ENCODE assay signal across 26 mouse cellular contexts in genomic region chr8:77520601-77521000, GRCm38 (mm10). TPM values are rescaled to one million over a fixed set of nuclear protein-coding genes. Genes with fewer than 3 reads are reported as not detected.
DNase-seq lines count a peak whose midpoint lies in the region; ATAC-seq and TF ChIP-seq lines count a peak whose summit lies in the region.
"Had no signal": no experiment of that assay in that cellular context is flagged by ENCODE, and none has a peak within 500 bp of the region (broad histone marks: within the 10 kb centered on the region; RNA-seq: fewer than 3 reads in every experiment).

No protein-coding gene starts in this region.

- H3K27ac ChIP-seq in layer of hippocampus, adult 2 months, result no peak overlapping the region
- H3K27ac ChIP-seq in CH12.LX (ENCODE audit: insufficient read depth, low read depth), result no peak overlapping the region
- no peak overlapping the region for H3K27ac ChIP-seq in stomach, postnatal 0 days (replicated peaks)
- no peak overlapping the region for H3K27ac ChIP-seq in gastrocnemius, adult 2 months
- H3K27ac ChIP-seq: embryonic facial prominence, embryonic 13.5 days; embryonic facial prominence, embryonic 15.5 days; forebrain, embryonic 10.5 days; forebrain, embryonic 12.5 days had no signal

- peaks cover 0 to 17% of the 10 kb centered on the region in 2 experiments; a peak in 2 of 4 replicates for H3K4me1 ChIP-seq in CH12.LX (ENCODE audit: control insufficient read depth in 1 of 2, insufficient read depth in 2 of 2)
- H3K4me1 ChIP-seq in stomach, postnatal 0 days (replicated peaks; ENCODE audit: control insufficient read depth, insufficient read depth), result no peaks in the 10 kb centered on the region

- H3K79me2 ChIP-seq in CH12.LX (replicated peaks; ENCODE audit: control insufficient read depth, extremely low read depth, insufficient read depth, poor library complexity, severe bottlenecking), result peaks cover 3% of the 10 kb centered on the region; the same call in 1 of the 2 replicates

- H3K4me3 ChIP-seq in layer of hippocampus, adult 2 months, result no peak overlapping the region
- H3K4me3 ChIP-seq in CH12.LX (replicated peaks in 1 of 3; ENCODE audit: low read depth in 2 of 3, low read length in 2 of 3, poor library complexity in 1 of 3), result no peak overlapping the region
- no peak overlapping the region for H3K4me3 ChIP-seq in stomach, postnatal 0 days (ENCODE audit: low read depth, low read length)
- H3K4me3 ChIP-seq in gastrocnemius, adult 2 months, result no peak overlapping the region
- H3K4me3 ChIP-seq: embryonic facial prominence, embryonic 13.5 days; embryonic facial prominence, embryonic 15.5 days; erythroblast, embryonic 14.5 days; forebrain, embryonic 10.5 days; forebrain, embryonic 12.5 days had no signal

- no peak for TF ChIP-seq POLR2A in CH12.LX (IDR thresholded peaks at IDR 0.05; ENCODE audit: low read depth, low read length)

- no peak for DNase-seq in layer of hippocampus, adult 2 months (ENCODE audit: low spot score in 2 of 2)
- DNase-seq in layer of hippocampus, postnatal 14 days (ENCODE audit: low spot score in 2 of 2), result no peak
- DNase-seq in 416B (ENCODE audit: low read depth) (peak; percentile 34), CH12.LX (ENCODE audit: extremely low read depth) (no peak)
- no peak for DNase-seq in stomach, postnatal 0 days (ENCODE audit: low spot score)
- no peak for DNase-seq in gastrocnemius, adult 2 months
- DNase-seq: adrenal gland, adult 2 months; adrenal gland, postnatal 10 days; adrenal gland, postnatal 25 days; B cell, adult 2 months; cerebellum, adult 11 months; cerebellum, adult 18-20 months; cerebellum, adult 8-10 months; cerebellum, adult 9-11 months; cerebellum, postnatal 14 days; cerebellum, postnatal 36 days; embryo, embryonic 11 days had no signal

- peaks cover 12% of the 10 kb centered on the region for H3K27me3 ChIP-seq in CH12.LX (replicated peaks)
- no peaks in the 10 kb centered on the region for H3K27me3 ChIP-seq in stomach, postnatal 0 days (ENCODE audit: control insufficient read depth, insufficient read depth, low read length)
- H3K27me3 ChIP-seq: embryonic facial prominence, embryonic 13.5 days; embryonic facial prominence, embryonic 15.5 days had no signal

- 91% methylated on average over 4 of the region's 4 CpGs for WGBS in stomach, postnatal 0 days

- H3K9me3 ChIP-seq in CH12.LX (replicated peaks; ENCODE audit: low read length), result no peaks in the 10 kb centered on the region
- H3K9me3 ChIP-seq in stomach, postnatal 0 days (ENCODE audit: control insufficient read depth, low read length), result no peaks in the 10 kb centered on the region
- H3K9me3 ChIP-seq: embryonic facial prominence, embryonic 13.5 days; embryonic facial prominence, embryonic 15.5 days; forebrain, embryonic 10.5 days; forebrain, embryonic 12.5 days; G1E had no signal

- no peak overlapping the region for H3K9ac ChIP-seq in CH12.LX (ENCODE audit: insufficient read depth, low read depth)
- H3K9ac ChIP-seq in stomach, postnatal 0 days (ENCODE audit: low read length), result no peak overlapping the region
- H3K9ac ChIP-seq: embryonic facial prominence, embryonic 13.5 days; embryonic facial prominence, embryonic 15.5 days; forebrain, embryonic 12.5 days had no signal

- dilution Hi-C loops in CH12.LX (cut with MboI; ENCODE audit: extremely low pct_ligation_motif_present, extremely low pct_unique_long_range_greater_than_20kb, low sequenced_read_pairs), result no loop called here

- no peak overlapping the region for H3K4me2 ChIP-seq in CH12.LX (ENCODE audit: insufficient read depth, low read depth, poor library complexity, severe bottlenecking)
- no peak overlapping the region for H3K4me2 ChIP-seq in stomach, postnatal 0 days (replicated peaks; ENCODE audit: low read depth)
- H3K4me2 ChIP-seq: embryonic facial prominence, embryonic 13.5 days; embryonic facial prominence, embryonic 15.5 days; forebrain, embryonic 12.5 days had no signal

- intact Hi-C loops in gastrocnemius, adult 2 months (cut with DNase I), result loop anchor here (5.0 kb wide), 1 partner anchor 93 kb away; no protein-coding TSS in a partner anchor

- peak; percentile 24; the same call in 1 of the 2 replicates for TF ChIP-seq CTCF in layer of hippocampus, adult 2 months (conservative IDR thresholded peaks at IDR 0.05)
- TF ChIP-seq CTCF in CH12.LX (conservative IDR thresholded peaks at IDR 0.05 in 1 of 2, IDR thresholded peaks at IDR 0.05 in 1 of 2; ENCODE audit: low read depth in 2 of 2, low read length in 2 of 2), result 0 out of 4 replicates have a peak, but pooled peaks of 1 of the 2 experiments have one; percentile 6
- TF ChIP-seq CTCF in stomach, postnatal 0 days (IDR thresholded peaks at IDR 0.05; ENCODE audit: low read depth), result 0 out of 2 replicates have a peak, but pooled peaks have one; percentile 3
- no peak for TF ChIP-seq CTCF in gastrocnemius, adult 2 months (IDR thresholded peaks at IDR 0.05)

- no peak for TF ChIP-seq EP300 in CH12.LX (IDR thresholded peaks at IDR 0.05; ENCODE audit: low read length)
- TF ChIP-seq EP300 in stomach, postnatal 0 days (optimal IDR thresholded peaks at IDR 0.05), result no peak

- in situ Hi-C loops in CH12.LX (cut with MboI; ENCODE audit: low pct_ligation_motif_present, low pct_unique_long_range_greater_than_20kb, low sequenced_read_pairs), result loop anchor here (10.0 kb wide), 1 partner anchor 96 kb away; no protein-coding TSS in a partner anchor

- no peak for ATAC-seq in stomach, postnatal 0 days (ENCODE audit: low FRiP score, low TSS enrichment)
- no peak for ATAC-seq in CD4-positive, CD25-positive, alpha-beta regulatory T cell, adult 4 months
- ATAC-seq: forebrain, embryonic 14.5 days; forebrain, embryonic 16.5 days had no signal

- no peak for TF ChIP-seq RAD21 in CH12.LX (IDR thresholded peaks at IDR 0.05; ENCODE audit: low read depth, low read length)

- H3K36me3 ChIP-seq in CH12.LX (replicated peaks in 1 of 2; ENCODE audit: control insufficient read depth in 1 of 2, insufficient read depth in 1 of 2, low read length in 1 of 2), result peaks cover 0 to 28% of the 10 kb centered on the region in 2 experiments
- no peaks in the 10 kb centered on the region for H3K36me3 ChIP-seq in stomach, postnatal 0 days (ENCODE audit: control insufficient read depth, insufficient read depth, low read length)
- H3K36me3 ChIP-seq: embryonic facial prominence, embryonic 13.5 days; embryonic facial prominence, embryonic 15.5 days; forebrain, embryonic 10.5 days; forebrain, embryonic 12.5 days had no signal

TF ChIP-seq in CH12.LX, 34 proteins besides CTCF, POLR2A, EP300 and RAD21:
- TF ChIP-seq RCOR1 (conservative IDR thresholded peaks at IDR 0.05; ENCODE audit: low read depth, low read length) (no peak), NELFE (IDR thresholded peaks at IDR 0.05; ENCODE audit: low read depth, low read length) (no peak), ZNF384 (IDR thresholded peaks at IDR 0.05; ENCODE audit: low read depth, low read length) (peak; percentile 30; the same call in 1 of the 2 replicates), PAX5 (IDR thresholded peaks at IDR 0.05; ENCODE audit: low read length) (no peak)

RNA-seq across cellular contexts. Expression of gene Arhgap10, which starts 2.8 kb away (rescaled TPM):
- 10 to 100 TPM in 1 of 2 experiments, 1 to 10 TPM in 1; 8.3 to 11.2 TPM for total RNA-seq in layer of hippocampus, adult 2 months (2021)
- total RNA-seq in layer of hippocampus, postnatal 14 days (2021), result 1 to 10 TPM; 6.9 to 7.6 TPM
- total RNA-seq in CH12.LX (2012; rRNA removed) (5.2 and 5.9 TPM in 2 replicates), CH12.LX (2014; rRNA removed) (2.7 and 3.1 TPM in 2 replicates)
- 3.9 and 4.8 TPM in 2 replicates for polyA plus RNA-seq in CH12.LX (2012; ENCODE audit: insufficient read length, low read depth)
- polyA plus RNA-seq in stomach, postnatal 0 days (2015; fragmentation: Nextera tagmentation; extraction: Ambion mirVana), result 18.8 TPM in 2 replicates
- polyA plus RNA-seq in CD4-positive, CD25-positive, alpha-beta regulatory T cell, adult 4 months (2017; shearing (Covaris generic)), result 1 to 10 TPM; 2.3 to 3.5 TPM
- total RNA-seq in gastrocnemius, adult 2 months (2021), result 10 to 100 TPM; 54.4 to 55.9 TPM

RNA-seq across cellular contexts. Expression of gene Prmt9, which starts 28.6 kb away (rescaled TPM):
- total RNA-seq in layer of hippocampus, adult 2 months (2021), result 10 to 100 TPM; 17.9 to 21.5 TPM
- total RNA-seq in layer of hippocampus, postnatal 14 days (2021), result 10 to 100 TPM; 22.5 to 23.3 TPM
- total RNA-seq in CH12.LX (2012; rRNA removed), result 14.3 and 16.1 TPM in 2 replicates
- 16.9 and 17.4 TPM in 2 replicates for total RNA-seq in CH12.LX (2014; rRNA removed)
- polyA plus RNA-seq in CH12.LX (2012; ENCODE audit: insufficient read length, low read depth), result 13.8 and 14.2 TPM in 2 replicates
- 9.7 TPM in 2 replicates for polyA plus RNA-seq in stomach, postnatal 0 days (2015; fragmentation: Nextera tagmentation; extraction: Ambion mirVana)
- 10 to 100 TPM; 12.9 to 14.6 TPM for polyA plus RNA-seq in CD4-positive, CD25-positive, alpha-beta regulatory T cell, adult 4 months (2017; shearing (Covaris generic))
- total RNA-seq in gastrocnemius, adult 2 months (2021), result 10 to 100 TPM in 1 of 2 experiments, 1 to 10 TPM in 1; 9.0 to 11.2 TPM

Comparison
In these comparisons a context has a peak if more than half of its experiments do, and no peak if none do; other contexts are left out.
1. RNA of gene Arhgap10, which starts 2.8 kb away (total RNA-seq): 54.4 to 55.9 TPM in gastrocnemius, adult 2 months; 8.3 to 11.2 TPM in layer of hippocampus, adult 2 months, 6.9 to 7.6 TPM in layer of hippocampus, postnatal 14 days and 2.7 to 5.9 TPM in CH12.LX; every median in the first group is over 4 times any median in the second.